Mouse (Mus musculus) liver, adult 2 months (tissue): Measurements from ENCODE around the gene Aqr.

Source experiments
- CTCF ChIP-seq: fragments of 200-500 bp; IDR thresholded peaks from 2 replicates; pipeline ENCODE4 v1.5.1; 2011; ENCODE audit warnings: low read depth, low read length, control low read depth
- POLR2A ChIP-seq: fragments of 200-500 bp; IDR thresholded peaks from 2 replicates; pipeline ENCODE4 v1.6.1; 2011; ENCODE audit warnings: low read length, control low read depth; ENCODE audit not compliant: insufficient read depth; ENCODE audit errors: extremely low read depth

- TF ChIP-seq POLR2A (no peak), CTCF (no peak)
Observed at GRCm38 (mm10) chr2:114106383-114106782, 80.4 kb downstream of the Aqr start.
